Mouse (Mus musculus) stomach, postnatal 0 days (tissue): ENCODE data around the gene Snx27.

Experiments used
- CTCF ChIP-seq: IDR thresholded peaks from 2 replicates; pipeline ENCODE4 v1.5.1; 2016; ENCODE audit warnings: antibody characterized with exemption, low read depth, mild to moderate bottlenecking, moderate library complexity
- EP300 ChIP-seq: optimal IDR thresholded peaks from 2 replicates; pipeline ENCODE3; 2016; ENCODE audit warnings: antibody characterized with exemption

- TF ChIP-seq CTCF (no peak), EP300 (no peak)
Observed at GRCm38 (mm10) chr3:94565557-94565956, 17.0 kb downstream of the Snx27 start.
